Mouse (Mus musculus) erythroblast, adult 5-6 weeks (primary cell): ENCODE data around the gene Hcar1. TPM values are rescaled to one million over a fixed set of nuclear protein-coding genes. Genes with fewer than 3 reads are reported as not detected.

ENCODE experiments used
- ATAC-seq: replicated peaks from 2 replicates; pipeline ENCODE4 v1.8.0; 2016; ENCODE audit warnings: moderate number of reproducible peaks, mild to moderate bottlenecking, moderate TSS enrichment, inconsistent platforms; ENCODE audit not compliant: poor library complexity, low FRiP score, severe bottlenecking
- total RNA-seq, 2 experiments: library from RNA; stranded (forward) in 1 of 2; stranded (reverse) in 1 of 2; fragments of 150-400 nt in 1 of 2; fragments of 200-764, 138-1000 nt in 1 of 2; gene quantifications; 2 replicates each; pipeline versions ENCODE4 v1.2.3 to v1.2.4; 2015 to 2017; ENCODE audit warnings: low replicate concordance in 2 of 2

The Hcar1 gene
- total RNA-seq, 2 experiments from 2014 or later = not detected

DNA sequence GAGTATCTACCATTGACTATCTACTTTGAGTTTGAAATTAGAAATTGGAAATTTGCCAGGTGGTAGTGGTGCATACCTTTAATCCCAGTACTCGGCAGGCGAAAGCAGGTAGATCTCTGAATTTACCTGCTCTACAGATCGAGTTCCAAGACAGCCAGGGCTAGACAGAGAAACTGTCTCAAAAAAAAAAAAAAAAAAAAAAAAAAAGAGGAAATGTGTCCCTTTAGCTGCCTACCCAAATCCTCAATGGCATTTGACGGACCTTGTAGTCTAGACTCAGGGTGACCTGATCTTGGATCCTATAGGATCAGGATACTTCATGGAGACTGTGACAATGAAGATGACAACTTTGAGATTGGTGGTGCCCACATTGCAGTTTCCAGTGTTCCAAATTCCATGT is 13.4 kb downstream of the Hcar1 start:
- ATAC-seq = no peak

DNA sequence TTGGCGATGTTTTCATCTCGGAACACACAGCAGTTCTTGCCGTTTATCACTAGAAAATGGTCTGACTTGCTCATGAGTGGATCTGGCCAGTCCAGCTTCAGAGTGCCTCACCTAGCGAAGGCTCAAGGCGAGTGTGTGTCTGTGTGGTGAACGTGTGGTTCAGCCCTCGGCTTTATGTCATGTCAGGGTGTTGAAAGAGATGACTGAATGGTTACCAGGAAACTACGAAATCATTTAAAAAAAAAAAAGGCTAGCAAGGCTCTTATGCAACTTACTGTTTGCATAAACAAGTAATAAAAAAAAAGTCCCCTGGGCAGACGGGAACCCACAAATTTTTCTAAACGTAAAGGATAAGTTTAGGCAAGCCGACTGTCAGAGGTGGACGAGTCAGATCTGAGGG is 14.5 kb downstream of the Hcar1 start, which contains the start of gene Hcar2:
Gene Hcar2, minus strand, starts transcription at position 135 of the 400 bp plus-strand sequence.
- ATAC-seq = no peak

DNA sequence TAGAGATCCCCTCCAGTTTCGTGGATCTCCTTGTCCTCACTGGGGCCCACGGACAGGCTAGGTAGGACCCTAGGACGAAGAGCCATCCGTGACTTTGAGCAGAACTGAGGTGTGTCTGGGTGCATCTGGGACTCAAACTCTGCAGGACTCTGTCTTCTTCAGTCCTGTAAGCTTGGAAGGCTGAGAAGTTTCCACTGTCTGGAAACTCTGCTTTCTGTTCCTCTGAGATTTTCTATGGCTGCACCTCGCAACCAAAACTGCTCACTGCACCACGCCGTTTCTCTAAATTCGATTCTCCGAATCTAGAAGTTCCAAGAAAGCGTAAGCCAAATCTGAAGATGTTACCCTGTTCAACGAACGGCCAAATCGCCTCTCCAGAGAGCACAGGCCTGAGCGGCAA is 15.9 kb downstream of the Hcar1 start:
- ATAC-seq = no peak

DNA sequence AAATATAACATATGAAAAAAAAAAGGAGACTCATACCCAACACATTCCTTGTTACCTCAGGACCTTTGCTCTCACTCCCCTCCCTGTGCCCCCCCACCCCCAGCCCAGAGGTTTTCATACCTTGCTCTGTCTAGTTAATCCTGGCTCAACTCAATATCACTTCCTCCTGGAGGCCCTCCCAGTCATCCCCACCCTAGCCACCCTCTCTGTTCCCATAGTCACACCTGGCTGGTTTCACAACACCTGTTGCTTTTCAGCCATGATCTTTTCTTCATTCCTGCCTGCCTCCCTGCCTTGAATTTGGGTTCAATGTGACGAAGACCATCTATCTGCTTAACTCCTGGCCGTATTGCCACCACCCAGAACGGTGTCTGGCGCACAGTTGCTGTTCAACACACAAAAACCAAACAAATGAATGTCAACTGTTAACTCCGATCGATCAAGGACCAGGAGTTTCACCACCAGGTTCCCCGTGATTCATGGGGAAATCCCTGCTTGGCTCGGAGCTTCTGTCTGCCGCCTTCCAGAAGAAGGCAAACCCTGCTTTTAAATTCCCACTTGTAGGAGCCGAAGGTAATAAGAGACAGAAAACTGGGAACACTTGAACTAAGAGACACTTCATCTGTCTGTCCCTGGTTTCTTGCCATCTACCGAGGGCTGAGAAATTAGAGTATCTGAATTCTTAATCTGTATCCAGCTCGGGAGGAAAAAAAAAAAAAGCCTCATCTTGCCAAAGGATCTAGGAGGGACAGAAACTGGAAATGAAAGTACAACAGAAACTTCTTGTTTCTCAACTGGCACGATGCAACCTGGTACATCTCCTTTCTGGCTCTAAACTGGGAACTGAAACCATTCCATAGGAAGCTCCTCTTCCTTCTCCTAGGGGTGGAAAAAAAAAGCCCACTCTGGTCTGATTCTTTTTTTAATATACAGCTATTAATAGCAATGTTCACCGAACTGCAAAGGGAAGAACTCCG is 17.2 kb downstream of the Hcar1 start:
- no peak for ATAC-seq

DNA sequence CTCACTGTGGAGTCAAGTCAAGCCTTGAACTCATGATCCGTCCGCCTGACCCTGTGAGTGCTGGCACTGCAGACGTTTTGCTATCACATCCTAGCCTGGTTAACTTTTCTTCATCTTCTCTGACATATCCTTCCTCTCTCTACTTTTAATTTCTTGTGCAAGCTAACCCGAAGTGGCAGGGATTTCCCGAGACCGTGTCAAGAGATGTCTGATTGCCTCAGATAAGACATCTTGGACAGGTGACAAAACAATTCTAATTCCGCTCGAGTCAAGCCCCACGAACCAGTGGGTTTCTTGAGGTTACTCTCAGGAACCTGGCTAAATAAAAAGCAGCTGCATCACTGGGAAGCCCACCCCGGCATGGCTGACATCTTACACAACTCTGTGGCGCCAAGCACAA is 21.0 kb downstream of the Hcar1 start:
- no peak for ATAC-seq

DNA sequence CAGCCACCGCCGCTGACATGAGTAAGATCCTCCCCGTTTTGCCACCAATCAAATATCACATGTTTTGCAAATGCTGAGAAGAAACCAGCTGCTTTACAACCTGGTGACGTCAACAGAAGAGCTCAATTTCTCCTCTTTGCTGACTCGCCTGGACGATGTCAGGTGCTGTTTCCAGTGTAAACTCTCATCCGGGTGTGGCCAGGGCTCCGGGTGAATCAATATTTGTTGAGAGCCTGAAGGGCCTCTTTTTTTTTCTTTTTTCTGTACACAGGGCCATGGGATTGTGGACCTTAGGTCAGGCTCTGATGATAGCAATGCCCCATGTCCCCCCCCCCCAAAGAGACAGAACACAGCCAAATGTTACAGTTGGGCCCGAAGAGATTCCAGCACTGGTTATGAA is 25.3 kb downstream of the Hcar1 start:
- ATAC-seq = no peak

DNA sequence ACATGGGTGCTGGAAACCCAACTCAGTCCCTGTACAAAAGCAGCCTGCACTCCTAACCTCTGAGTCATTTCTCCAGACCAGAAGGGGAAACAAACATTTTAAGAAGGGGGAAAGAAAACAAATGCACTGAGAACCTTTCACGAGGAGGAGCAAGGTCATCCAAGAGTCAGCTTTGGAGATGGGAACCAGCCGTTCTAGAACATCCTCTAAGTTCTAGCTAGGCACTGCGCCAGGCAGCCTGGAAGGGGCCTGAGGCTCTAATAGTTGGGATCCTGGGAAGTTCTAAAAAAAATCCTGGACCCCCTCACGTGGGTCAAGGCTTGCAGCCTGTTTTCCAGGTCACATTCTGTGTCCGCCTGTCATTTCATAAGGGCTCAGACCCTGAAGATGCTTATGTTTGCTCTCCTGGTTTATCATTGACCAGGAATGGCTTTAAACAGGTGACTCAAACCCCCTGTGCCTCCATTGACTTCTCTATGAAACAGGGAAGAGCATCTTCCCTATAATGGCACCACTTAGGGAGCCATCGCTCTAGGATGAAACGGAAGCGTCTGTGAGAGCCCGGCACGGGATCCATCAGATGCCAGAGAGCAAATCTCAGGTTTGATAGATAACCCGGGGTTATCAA is 25.8 kb downstream of the Hcar1 start:
- no peak for ATAC-seq

DNA sequence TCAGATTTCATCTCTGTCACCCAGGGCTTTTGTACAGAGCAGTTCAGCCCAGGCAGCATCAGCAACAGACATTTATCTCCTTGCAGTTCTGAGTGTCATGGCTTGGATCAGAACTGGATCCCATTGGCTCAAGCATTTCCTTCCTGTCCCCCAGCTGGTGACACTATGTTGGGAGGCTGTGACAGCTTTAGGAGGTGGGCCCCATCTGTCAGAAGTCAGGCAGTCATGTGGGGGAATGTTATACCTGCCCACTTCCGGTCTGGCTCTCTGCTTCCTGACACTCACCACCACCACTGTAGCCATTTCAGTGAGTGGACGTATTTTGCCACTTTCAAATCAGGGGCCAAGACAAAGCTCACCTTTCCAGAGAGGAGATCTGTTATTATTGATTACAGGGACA is 28.4 kb downstream of the Hcar1 start:
- ATAC-seq = no peak

DNA sequence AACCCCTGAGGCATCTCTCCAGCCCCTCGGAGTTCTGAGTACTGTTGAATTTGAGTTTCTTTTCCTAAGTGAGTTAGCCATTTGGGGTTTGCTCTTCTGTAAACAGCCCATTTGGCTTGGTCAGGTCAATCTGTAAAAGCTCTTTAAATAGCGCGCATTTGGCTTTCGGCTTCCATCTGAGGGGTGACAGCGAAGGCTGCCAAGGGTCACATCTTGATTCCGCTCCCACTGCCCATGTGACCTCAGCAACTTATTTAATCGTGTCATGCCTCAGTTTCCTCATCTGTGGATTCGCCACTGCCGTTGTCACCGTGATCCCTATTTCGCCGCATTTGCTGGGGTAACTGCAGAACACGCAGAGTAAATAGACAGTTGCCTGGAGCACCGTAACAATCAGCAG is 35.5 kb downstream of the Hcar1 start:
- no peak for ATAC-seq

DNA sequence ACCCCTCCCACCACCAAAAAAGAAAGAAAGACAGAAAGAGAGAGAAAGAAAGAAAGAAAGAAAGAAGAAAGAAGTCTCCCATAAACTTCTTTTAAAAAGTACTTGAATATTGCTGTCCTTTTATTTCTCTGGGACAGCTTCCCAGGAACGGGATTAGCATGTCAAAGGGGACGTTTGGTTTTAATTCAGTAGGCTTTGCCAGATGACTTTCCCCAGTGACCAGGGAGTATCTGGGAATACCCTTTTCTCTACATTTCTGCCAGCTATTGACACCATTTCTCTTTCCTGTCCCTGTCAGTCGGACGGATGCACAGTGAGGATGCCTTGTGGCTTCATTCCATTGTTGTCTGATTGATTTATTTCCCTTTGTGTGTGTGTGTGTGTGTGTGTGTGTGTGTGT is 36.0 kb downstream of the Hcar1 start:
- ATAC-seq = no peak

DNA sequence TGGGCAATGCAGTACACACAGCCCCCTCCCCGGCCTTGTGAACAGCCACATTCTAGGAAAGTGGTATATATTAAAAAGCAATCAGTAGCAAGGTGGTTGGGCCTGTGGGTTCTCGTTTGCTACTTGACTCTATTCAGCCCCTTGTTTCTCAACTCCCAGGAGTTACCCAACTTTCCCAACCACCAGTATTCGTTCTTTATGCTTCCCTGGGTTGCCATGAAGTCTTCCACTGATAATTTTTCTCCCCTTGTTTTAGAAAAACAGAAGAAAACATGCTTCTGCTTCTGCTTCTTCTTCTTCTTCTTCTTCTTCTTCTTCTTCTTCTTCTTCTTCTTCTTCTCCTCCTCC is 36.9 kb downstream of the Hcar1 start:
- no peak for ATAC-seq

DNA sequence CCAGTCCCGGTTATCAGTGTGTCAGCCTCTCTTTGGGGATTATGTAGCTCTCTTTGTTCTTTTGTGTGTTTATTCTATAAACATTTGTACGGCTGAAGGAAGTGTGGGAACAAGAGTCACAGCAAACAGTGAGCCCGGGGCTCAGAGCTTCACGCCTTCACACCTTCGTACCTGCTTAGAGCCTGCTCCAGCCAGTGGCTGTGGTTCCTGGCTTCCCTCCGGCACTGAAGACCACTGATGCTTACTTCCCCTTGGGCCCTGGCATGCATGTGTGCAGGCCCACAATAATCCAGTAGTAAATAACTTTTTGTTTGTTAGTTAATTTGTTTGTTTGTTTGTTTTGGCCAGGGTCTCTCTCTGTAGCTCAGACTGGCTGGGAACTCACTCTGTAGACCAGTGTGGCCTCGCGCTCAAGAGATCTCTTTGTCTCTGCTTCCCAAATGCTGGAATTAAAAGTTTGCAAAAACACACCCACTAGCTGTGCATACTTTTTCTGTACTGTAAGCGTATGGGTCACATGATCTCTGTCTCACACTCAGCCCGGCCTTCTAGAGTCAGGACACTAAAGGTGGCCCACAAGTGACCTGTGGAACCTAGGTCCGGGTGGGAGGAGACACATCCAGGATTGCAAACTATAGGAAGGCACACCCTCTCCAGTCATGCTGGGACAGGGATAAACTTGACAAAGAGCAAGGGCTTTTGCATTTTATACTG is 37.4 kb downstream of the Hcar1 start:
- ATAC-seq = no peak

DNA sequence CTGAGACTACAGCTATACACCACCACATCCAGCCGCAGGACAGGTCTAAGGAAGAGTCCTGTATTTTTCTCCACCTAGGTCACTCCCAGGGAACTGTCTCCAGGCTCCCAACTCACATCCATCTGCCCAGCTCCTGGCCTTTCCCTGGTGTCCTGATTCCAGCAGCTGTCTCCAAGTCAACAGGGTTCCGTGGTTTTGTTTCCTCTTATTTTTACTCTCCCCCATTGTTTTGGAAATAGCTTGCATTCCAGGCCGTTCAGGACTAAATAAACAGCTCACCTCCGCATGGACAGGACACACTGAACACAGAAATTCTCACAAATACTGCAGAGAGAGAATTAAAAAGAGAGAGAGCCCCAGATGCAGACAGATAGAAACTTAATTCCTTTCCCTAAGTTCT is 42.4 kb downstream of the Hcar1 start:
- ATAC-seq = no peak

DNA sequence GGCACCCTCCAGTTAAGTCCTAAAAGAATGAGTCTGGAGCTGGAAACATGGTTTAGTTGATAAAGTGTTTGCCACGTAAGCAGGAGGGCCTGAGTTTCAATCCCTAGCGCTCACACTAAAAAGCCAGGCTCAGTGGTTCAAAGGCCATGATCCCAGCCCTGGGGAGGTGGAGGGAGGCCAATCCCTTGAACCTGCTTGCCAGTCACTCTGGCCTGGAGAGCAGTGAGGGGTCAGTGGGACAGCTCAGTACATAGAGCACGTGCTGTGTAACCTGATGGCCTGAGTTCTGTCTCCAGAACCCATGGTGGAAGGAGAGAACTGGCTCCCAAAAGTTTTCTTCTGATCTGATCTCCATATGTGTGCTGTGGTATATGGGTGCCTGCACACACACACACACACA is 45.0 kb downstream of the Hcar1 start:
- ATAC-seq = no peak

DNA sequence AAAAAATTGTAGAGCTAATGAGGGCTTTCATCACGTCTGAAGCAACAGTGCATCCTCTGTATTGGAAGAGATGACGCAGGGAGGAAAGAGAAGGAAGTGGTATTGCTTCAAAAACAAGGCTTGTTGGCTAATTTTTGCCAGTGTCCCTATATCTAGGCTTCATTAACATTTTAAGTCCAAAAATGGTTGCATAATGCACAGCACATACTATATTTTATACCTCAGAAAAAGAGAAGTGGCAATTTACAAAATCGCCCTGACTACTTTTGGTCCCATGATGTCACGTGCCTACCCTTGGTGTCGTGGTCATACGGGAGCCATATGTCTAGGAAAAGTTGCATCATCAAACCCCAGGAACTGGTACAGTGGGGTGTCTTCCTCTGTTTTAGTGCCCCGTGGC is 47.5 kb downstream of the Hcar1 start:
- no peak for ATAC-seq

DNA sequence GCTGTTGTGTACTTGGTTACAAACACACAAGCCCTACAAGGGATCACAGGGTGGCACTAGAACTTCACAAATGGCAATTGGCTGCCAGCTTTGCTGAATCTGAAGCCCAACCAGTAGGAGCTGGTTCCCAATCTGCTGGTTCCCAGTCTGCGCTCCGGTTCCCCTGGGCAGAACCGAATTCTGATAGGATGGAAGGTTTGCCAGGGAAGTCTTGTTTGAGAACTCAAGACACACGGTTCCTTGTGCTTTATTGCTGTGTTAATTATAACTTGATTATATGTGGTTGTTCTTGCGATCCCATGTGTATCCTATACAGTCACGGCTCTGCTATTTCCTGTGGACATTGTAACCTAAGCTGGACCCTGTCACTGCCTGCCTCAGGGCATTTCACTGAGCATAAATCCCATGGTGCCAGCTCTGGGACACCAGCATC is 52.1 kb downstream of the Hcar1 start:
- no peak for ATAC-seq

Other genes with a start within 250 kb of the Hcar1 start
- gene Clip1, start 195.4 kb downstream of the Hcar1 start, total RNA-seq (2015; ENCODE audit: low replicate concordance) = 16.1 and 34.6 TPM in 2 replicates
- 13.6 and 36.7 TPM in 2 replicates for gene Clip1, start 195.4 kb downstream of the Hcar1 start, total RNA-seq (2017; ENCODE audit: low replicate concordance)
- 6.7 and 10.8 TPM in 2 replicates for gene Zcchc8, start 158.9 kb downstream of the Hcar1 start, total RNA-seq (2015; ENCODE audit: low replicate concordance)
- gene Zcchc8, start 158.9 kb downstream of the Hcar1 start, total RNA-seq (2017; ENCODE audit: low replicate concordance) = 16.1 and 38.2 TPM in 2 replicates
- 85.5 and 93.4 TPM in 2 replicates for gene Rsrc2, start 130.6 kb downstream of the Hcar1 start, total RNA-seq (2015; ENCODE audit: low replicate concordance)
- 185 and 223 TPM in 2 replicates for gene Rsrc2, start 130.6 kb downstream of the Hcar1 start, total RNA-seq (2017; ENCODE audit: low replicate concordance)
- 25.0 and 37.6 TPM in 2 replicates for gene Kntc1, start 130.3 kb downstream of the Hcar1 start, total RNA-seq (2015; ENCODE audit: low replicate concordance)
- 24.5 and 59.5 TPM in 2 replicates for gene Kntc1, start 130.3 kb downstream of the Hcar1 start, total RNA-seq (2017; ENCODE audit: low replicate concordance)
- gene Hcar2, start 14.5 kb downstream of the Hcar1 start, total RNA-seq (2015; ENCODE audit: low replicate concordance) = 1.5 and 2.9 TPM in 2 replicates
- 3.3 TPM in 1 of 2 replicates, not detected in the other for gene Hcar2, start 14.5 kb downstream of the Hcar1 start, total RNA-seq (2017; ENCODE audit: low replicate concordance)
- 7.1 and 10.0 TPM in 2 replicates for gene Denr, start 27.2 kb upstream of the Hcar1 start, total RNA-seq (2015; ENCODE audit: low replicate concordance)
- 11.2 and 13.9 TPM in 2 replicates for gene Denr, start 27.2 kb upstream of the Hcar1 start, total RNA-seq (2017; ENCODE audit: low replicate concordance)
- not detected in 2 replicates for gene Gm43518, start 47.4 kb upstream of the Hcar1 start, total RNA-seq (2015; ENCODE audit: low replicate concordance)
- gene Gm43518, start 47.4 kb upstream of the Hcar1 start, total RNA-seq (2017; ENCODE audit: low replicate concordance) = not detected in 2 replicates
- gene Ccdc62, start 50.7 kb upstream of the Hcar1 start, total RNA-seq (2015; ENCODE audit: low replicate concordance) = 0.19 TPM in 1 of 2 replicates, not detected in the other
- 0.60 and 4.5 TPM in 2 replicates for gene Ccdc62, start 50.7 kb upstream of the Hcar1 start, total RNA-seq (2017; ENCODE audit: low replicate concordance)
- 1.9 and 5.2 TPM in 2 replicates for gene Hip1r, start 93.6 kb upstream of the Hcar1 start, total RNA-seq (2015; ENCODE audit: low replicate concordance)
- gene Hip1r, start 93.6 kb upstream of the Hcar1 start, total RNA-seq (2017; ENCODE audit: low replicate concordance) = 4.9 and 10.3 TPM in 2 replicates
- 14.4 and 27.9 TPM in 2 replicates for gene Vps37b, start 152.2 kb upstream of the Hcar1 start, total RNA-seq (2015; ENCODE audit: low replicate concordance)
- gene Vps37b, start 152.2 kb upstream of the Hcar1 start, total RNA-seq (2017; ENCODE audit: low replicate concordance) = 6.8 and 7.9 TPM in 2 replicates
- 13.8 and 15.5 TPM in 2 replicates for gene Abcb9, start 215.8 kb upstream of the Hcar1 start, total RNA-seq (2015; ENCODE audit: low replicate concordance)
- 19.1 and 23.4 TPM in 2 replicates for gene Abcb9, start 215.8 kb upstream of the Hcar1 start, total RNA-seq (2017; ENCODE audit: low replicate concordance)
- 4.8 and 6.9 TPM in 2 replicates for gene Ogfod2, start 232.3 kb upstream of the Hcar1 start, total RNA-seq (2015; ENCODE audit: low replicate concordance)
- gene Ogfod2, start 232.3 kb upstream of the Hcar1 start, total RNA-seq (2017; ENCODE audit: low replicate concordance) = 13.9 and 19.9 TPM in 2 replicates
- gene Arl6ip4, start 236.1 kb upstream of the Hcar1 start, total RNA-seq (2015; ENCODE audit: low replicate concordance) = 18.4 and 22.9 TPM in 2 replicates
- 12.2 and 65.1 TPM in 2 replicates for gene Arl6ip4, start 236.1 kb upstream of the Hcar1 start, total RNA-seq (2017; ENCODE audit: low replicate concordance)